Mouse (Mus musculus): ENCODE results near the gene Cacna1g.

The Cacna1g gene

GRCm38 (mm10) chr11:94363690-94364089 is 110.3 kb downstream of the Cacna1g start:
- DNase-seq (ENCODE audit: low read depth in 1 of 2, low spot score in 2 of 2), result no peak

DNA sequence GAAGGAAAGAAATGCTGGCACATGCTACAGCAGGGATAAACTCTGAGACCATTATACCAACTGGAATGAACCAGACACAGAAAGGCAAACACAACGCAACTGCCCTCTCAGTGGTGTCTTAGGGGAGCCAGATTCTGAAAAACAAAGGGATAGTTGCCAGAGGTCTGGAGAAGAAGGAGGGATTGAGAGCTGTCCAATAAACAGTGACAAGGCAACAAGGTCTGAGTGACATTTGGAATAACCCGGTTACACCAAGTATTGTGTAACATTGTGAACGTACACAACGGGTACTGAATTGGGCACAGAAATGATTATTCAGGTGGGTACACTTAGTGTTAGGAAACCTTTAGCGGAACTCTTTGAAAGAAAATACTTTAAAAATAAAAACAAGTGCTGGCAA is 111.9 kb downstream of the Cacna1g start:
- no peak for DNase-seq (ENCODE audit: low read depth in 1 of 2, low spot score in 2 of 2)

GRCm38 (mm10) chr11:94361166-94361870 is 112.7 kb downstream of the Cacna1g start:
- no peak for DNase-seq (ENCODE audit: low read depth in 1 of 2, low spot score in 2 of 2)

- no peak for DNase-seq (ENCODE audit: low read depth in 1 of 2, low spot score in 2 of 2)
These were observed 114.8 kb downstream of the Cacna1g start for GRCm38 (mm10) chr11:94359168-94359567.
